Mouse (Mus musculus): ENCODE data around the gene Cenpp. TPM values are rescaled to one million over a fixed set of nuclear protein-coding genes. Genes with fewer than 3 reads are reported as not detected.
A peak's percentile ranks its signal among the peaks of the same experiment; 100 is the strongest.

Cenpp gene
- polyA plus RNA-seq, 1 experiment from 2014 or later = 25.8 TPM

DNA sequence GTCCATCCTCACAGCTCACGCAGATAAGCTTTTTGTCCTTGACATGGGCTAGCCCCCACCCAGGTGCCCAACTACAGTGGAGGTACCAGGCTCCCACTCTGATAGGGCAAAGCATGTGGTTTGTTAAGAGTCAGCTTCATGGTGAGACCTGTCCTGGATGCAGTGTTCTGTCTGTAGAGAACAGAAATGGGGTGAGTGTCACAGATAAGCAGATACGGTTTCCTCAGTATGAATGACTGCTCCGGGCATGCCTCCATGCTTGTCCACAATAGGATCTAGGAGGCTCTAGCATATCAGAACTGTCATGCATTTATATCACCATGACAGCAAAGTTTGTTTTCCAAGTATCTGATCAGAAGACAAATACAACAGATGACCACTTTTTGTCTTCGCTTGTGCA lies 186.7 kb downstream of the Cenpp start:
- no peaks in the 10 kb centered on the region for H3K9me3 ChIP-seq (ENCODE audit: control insufficient read depth, low read length)
- DNase-seq (ENCODE audit: low spot score) (no peak), ATAC-seq (ENCODE audit: insufficient read depth, low FRiP score, low TSS enrichment) (no peak)
- H3K4me2 ChIP-seq (ENCODE audit: low read depth) = no peak overlapping the region
- no peaks in the 10 kb centered on the region for H3K4me1 ChIP-seq (ENCODE audit: control insufficient read depth, insufficient read depth, low read length)
- H3K27me3 ChIP-seq (ENCODE audit: control insufficient read depth, insufficient read depth, low read length) = no peaks in the 10 kb centered on the region
- H3K4me3 ChIP-seq (ENCODE audit: low read depth, low read length) = no peak overlapping the region
- peaks cover 2% of the 10 kb centered on the region for H3K36me3 ChIP-seq (ENCODE audit: control insufficient read depth, insufficient read depth, low read length)
- H3K9ac ChIP-seq (ENCODE audit: low read length) = no peak overlapping the region
- no peak overlapping the region for H3K27ac ChIP-seq (ENCODE audit: low read depth, low read length)
- 97% methylated on average over 4 of the region's 4 CpGs for WGBS

- Histone ChIP-seq H3K9me3 (ENCODE audit: control insufficient read depth, low read length) (no peaks in the 10 kb centered on the region), H3K27ac (ENCODE audit: low read depth, low read length) (no peak overlapping the region), H3K36me3 (ENCODE audit: control insufficient read depth, insufficient read depth, low read length) (peaks cover 2% of the 10 kb centered on the region), H3K27me3 (ENCODE audit: control insufficient read depth, insufficient read depth, low read length) (no peaks in the 10 kb centered on the region), H3K4me3 (ENCODE audit: low read depth, low read length) (no peak overlapping the region), H3K9ac (ENCODE audit: low read length) (no peak overlapping the region), H3K4me1 (ENCODE audit: control insufficient read depth, insufficient read depth, low read length) (no peaks in the 10 kb centered on the region), H3K4me2 (ENCODE audit: low read depth) (no peak overlapping the region)
- ATAC-seq (ENCODE audit: insufficient read depth, low FRiP score, low TSS enrichment) (no peak), DNase-seq (ENCODE audit: low spot score) (no peak)
- 94% methylated on average over 2 of the region's 2 CpGs for WGBS
These were observed 189.7 kb downstream of the Cenpp start for GRCm38 (mm10) chr13:49462921-49463320.

GRCm38 (mm10) chr13:49461458-49462132 lies 191.0 kb downstream of the Cenpp start:
- ATAC-seq (ENCODE audit: insufficient read depth, low FRiP score, low TSS enrichment) (no peak), DNase-seq (ENCODE audit: low spot score) (no peak)
- no peak overlapping the region for H3K9ac ChIP-seq (ENCODE audit: low read length)
- no peaks in the 10 kb centered on the region for H3K9me3 ChIP-seq (ENCODE audit: control insufficient read depth, low read length)
- no peak overlapping the region for H3K27ac ChIP-seq (ENCODE audit: low read depth, low read length)
- peaks cover 2% of the 10 kb centered on the region for H3K36me3 ChIP-seq (ENCODE audit: control insufficient read depth, insufficient read depth, low read length)
- no peak overlapping the region for H3K4me3 ChIP-seq (ENCODE audit: low read depth, low read length)
- H3K4me2 ChIP-seq (ENCODE audit: low read depth) = no peak overlapping the region
- 84% methylated on average over 15 of the region's 15 CpGs for whole genome bisulfite sequencing
- H3K4me1 ChIP-seq (ENCODE audit: control insufficient read depth, insufficient read depth, low read length) = no peaks in the 10 kb centered on the region
- no peaks in the 10 kb centered on the region for H3K27me3 ChIP-seq (ENCODE audit: control insufficient read depth, insufficient read depth, low read length)

- ATAC-seq (ENCODE audit: insufficient read depth, low FRiP score, low TSS enrichment) (no peak), DNase-seq (ENCODE audit: low spot score) (no peak)
- no peaks in the 10 kb centered on the region for H3K4me1 ChIP-seq (ENCODE audit: control insufficient read depth, insufficient read depth, low read length)
- peaks cover 2% of the 10 kb centered on the region for H3K36me3 ChIP-seq (ENCODE audit: control insufficient read depth, insufficient read depth, low read length)
- H3K27ac ChIP-seq (ENCODE audit: low read depth, low read length) = no peak overlapping the region
- no peaks in the 10 kb centered on the region for H3K9me3 ChIP-seq (ENCODE audit: control insufficient read depth, low read length)
- no peak overlapping the region for H3K9ac ChIP-seq (ENCODE audit: low read length)
- no peak overlapping the region for H3K4me3 ChIP-seq (ENCODE audit: low read depth, low read length)
- no peaks in the 10 kb centered on the region for H3K27me3 ChIP-seq (ENCODE audit: control insufficient read depth, insufficient read depth, low read length)
- 86% methylated on average over 5 of the region's 5 CpGs for WGBS
- H3K4me2 ChIP-seq (ENCODE audit: low read depth) = no peak overlapping the region
These were observed 191.7 kb downstream of the Cenpp start for GRCm38 (mm10) chr13:49460692-49461414.

GRCm38 (mm10) chr13:49460276-49460675 lies 192.3 kb downstream of the Cenpp start:
- Histone ChIP-seq H3K27ac (ENCODE audit: low read depth, low read length) (no peak overlapping the region), H3K4me1 (ENCODE audit: control insufficient read depth, insufficient read depth, low read length) (no peaks in the 10 kb centered on the region), H3K9ac (ENCODE audit: low read length) (no peak overlapping the region), H3K36me3 (ENCODE audit: control insufficient read depth, insufficient read depth, low read length) (peaks cover 2% of the 10 kb centered on the region), H3K4me2 (ENCODE audit: low read depth) (no peak overlapping the region), H3K27me3 (ENCODE audit: control insufficient read depth, insufficient read depth, low read length) (no peaks in the 10 kb centered on the region), H3K9me3 (ENCODE audit: control insufficient read depth, low read length) (no peaks in the 10 kb centered on the region), H3K4me3 (ENCODE audit: low read depth, low read length) (no peak overlapping the region)
- ATAC-seq (ENCODE audit: insufficient read depth, low FRiP score, low TSS enrichment) = no peak
- 92% methylated on average over 4 of the region's 4 CpGs for WGBS
- DNase-seq (ENCODE audit: low spot score) = no peak

GRCm38 (mm10) chr13:49449318-49449749 lies 203.3 kb downstream of the Cenpp start:
- ATAC-seq (ENCODE audit: insufficient read depth, low FRiP score, low TSS enrichment) = 0 out of 2 replicates have a peak, but pooled peaks have one; percentile 60
- Histone ChIP-seq H3K36me3 (ENCODE audit: control insufficient read depth, insufficient read depth, low read length) (peaks cover 3% of the 10 kb centered on the region; the same call in 1 of the 2 replicates), H3K4me2 (ENCODE audit: low read depth) (no peak overlapping the region)

DNA sequence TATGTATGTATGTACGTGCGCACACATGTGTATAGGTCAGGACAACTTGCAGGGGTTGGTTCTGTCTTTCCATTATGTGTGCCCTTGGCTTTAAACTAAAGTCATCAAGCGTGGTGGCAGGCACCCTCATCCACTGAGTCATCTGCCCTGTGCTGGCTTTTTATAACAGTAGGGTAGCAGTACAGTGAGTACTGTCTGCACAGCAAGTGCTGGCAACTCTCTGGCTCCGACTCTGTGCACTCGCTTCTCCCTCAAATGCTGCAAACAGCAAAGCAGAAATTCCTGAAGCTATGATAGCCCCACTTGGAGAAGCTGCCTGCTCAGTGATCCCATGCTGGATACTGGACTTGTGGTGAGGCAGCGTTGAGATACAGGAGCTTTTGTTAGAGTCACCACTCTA lies 208.1 kb downstream of the Cenpp start:
- no peak overlapping the region for H3K4me2 ChIP-seq (ENCODE audit: low read depth)
- peaks cover 8% of the 10 kb centered on the region; the same call in 1 of the 2 replicates for H3K36me3 ChIP-seq (ENCODE audit: control insufficient read depth, insufficient read depth, low read length)
- no peaks in the 10 kb centered on the region for H3K27me3 ChIP-seq (ENCODE audit: control insufficient read depth, insufficient read depth, low read length)
- H3K4me3 ChIP-seq (ENCODE audit: low read depth, low read length) = no peak overlapping the region
- H3K27ac ChIP-seq (ENCODE audit: low read depth, low read length) = no peak overlapping the region
- 94% methylated on average over 6 of the region's 6 CpGs for WGBS
- no peak overlapping the region for H3K9ac ChIP-seq (ENCODE audit: low read length)
- H3K9me3 ChIP-seq (ENCODE audit: control insufficient read depth, low read length) = no peaks in the 10 kb centered on the region
- ATAC-seq (ENCODE audit: insufficient read depth, low FRiP score, low TSS enrichment) (no peak), DNase-seq (ENCODE audit: low spot score) (no peak)
- no peaks in the 10 kb centered on the region for H3K4me1 ChIP-seq (ENCODE audit: control insufficient read depth, insufficient read depth, low read length)

More at GRCm38 (mm10) chr13:49449318-49449749, 203.3 kb downstream of the Cenpp start:
- H3K4me1 ChIP-seq (ENCODE audit: control insufficient read depth, insufficient read depth, low read length) = no peaks in the 10 kb centered on the region
- H3K9ac ChIP-seq (ENCODE audit: low read length) = no peak overlapping the region
- H3K27me3 ChIP-seq (ENCODE audit: control insufficient read depth, insufficient read depth, low read length) = no peaks in the 10 kb centered on the region
- H3K4me3 ChIP-seq (ENCODE audit: low read depth, low read length) = no peak overlapping the region
- H3K9me3 ChIP-seq (ENCODE audit: control insufficient read depth, low read length) = no peaks in the 10 kb centered on the region
- H3K27ac ChIP-seq (ENCODE audit: low read depth, low read length) = no peak overlapping the region
- WGBS = 60% methylated on average over 5 of the region's 5 CpGs
- peak; percentile 81 for DNase-seq (ENCODE audit: low spot score)

GRCm38 (mm10) chr13:49436170-49436569 lies 216.4 kb downstream of the Cenpp start:
- Histone ChIP-seq H3K9me3 (ENCODE audit: control insufficient read depth, low read length) (no peaks in the 10 kb centered on the region), H3K9ac (ENCODE audit: low read length) (no peak overlapping the region), H3K4me1 (ENCODE audit: control insufficient read depth, insufficient read depth, low read length) (no peaks in the 10 kb centered on the region), H3K27ac (ENCODE audit: low read depth, low read length) (no peak overlapping the region), H3K27me3 (ENCODE audit: control insufficient read depth, insufficient read depth, low read length) (no peaks in the 10 kb centered on the region), H3K4me3 (ENCODE audit: low read depth, low read length) (no peak overlapping the region), H3K36me3 (ENCODE audit: control insufficient read depth, insufficient read depth, low read length) (0 out of 2 replicates have a peak, but pooled peaks cover 2% of the 10 kb centered on the region), H3K4me2 (ENCODE audit: low read depth) (no peak overlapping the region)
- 79% methylated on average over 4 of the region's 4 CpGs for WGBS
- DNase-seq (ENCODE audit: low spot score) = no peak
- no peak for ATAC-seq (ENCODE audit: insufficient read depth, low FRiP score, low TSS enrichment)

DNA sequence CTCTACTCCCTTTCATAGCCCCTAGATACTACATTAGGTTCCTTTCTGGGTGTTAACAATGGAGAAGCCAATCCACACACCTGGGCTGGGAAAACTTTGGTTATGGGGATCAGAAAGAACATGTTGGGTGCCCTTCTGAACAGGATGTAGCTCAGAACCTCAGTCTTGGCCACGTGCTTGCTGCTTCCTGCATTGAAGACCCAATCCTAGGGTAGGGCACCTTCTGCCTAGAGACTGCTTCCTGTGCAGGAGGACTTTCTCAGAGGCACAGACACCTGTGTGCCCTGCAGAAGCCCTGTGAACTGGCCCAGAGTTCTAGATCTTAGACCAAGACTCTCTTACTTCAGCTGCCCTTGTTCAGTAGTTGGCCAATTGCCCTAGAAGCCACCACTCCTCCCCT lies 216.8 kb downstream of the Cenpp start:
- H3K4me2 ChIP-seq (ENCODE audit: low read depth) = no peak overlapping the region
- H3K9me3 ChIP-seq (ENCODE audit: control insufficient read depth, low read length) = no peaks in the 10 kb centered on the region
- WGBS = 87% methylated on average over 1 of the region's 1 CpGs
- H3K27me3 ChIP-seq (ENCODE audit: control insufficient read depth, insufficient read depth, low read length) = no peaks in the 10 kb centered on the region
- no peak overlapping the region for H3K9ac ChIP-seq (ENCODE audit: low read length)
- DNase-seq (ENCODE audit: low spot score) (no peak), ATAC-seq (ENCODE audit: insufficient read depth, low FRiP score, low TSS enrichment) (no peak)
- no peak overlapping the region for H3K4me3 ChIP-seq (ENCODE audit: low read depth, low read length)
- H3K27ac ChIP-seq (ENCODE audit: low read depth, low read length) = no peak overlapping the region
- H3K4me1 ChIP-seq (ENCODE audit: control insufficient read depth, insufficient read depth, low read length) = no peaks in the 10 kb centered on the region
- H3K36me3 ChIP-seq (ENCODE audit: control insufficient read depth, insufficient read depth, low read length) = 0 out of 2 replicates have a peak, but pooled peaks cover 2% of the 10 kb centered on the region

Measured in neural tube, embryonic 11.5 days (tissue).